Mouse (Mus musculus): Measurements from ENCODE around the gene Fam92b. TPM values are rescaled to one million over a fixed set of nuclear protein-coding genes. Genes with fewer than 3 reads are reported as not detected.

Fam92b gene
- polyA plus RNA-seq, 1 experiment from 2014 or later, result 2.1 TPM

GRCm38 (mm10) chr8:120133169-120133568 is 44.1 kb downstream of the Fam92b start:
- H3K4me3 ChIP-seq (ENCODE audit: low read depth, low read length), result no peak overlapping the region
- no peaks in the 10 kb centered on the region for H3K4me1 ChIP-seq (replicated peaks; ENCODE audit: control insufficient read depth, insufficient read depth, low read length)
- no peak overlapping the region for H3K9ac ChIP-seq (ENCODE audit: low read depth, low read length)
- H3K4me2 ChIP-seq (replicated peaks; ENCODE audit: low read depth, low read length), result no peak overlapping the region
- ATAC-seq (ENCODE audit: low FRiP score) (no peak), DNase-seq (ENCODE audit: low spot score) (no peak)
- 89% methylated on average over 7 of the region's 7 CpGs for WGBS
- H3K27me3 ChIP-seq (ENCODE audit: control insufficient read depth, insufficient read depth, low read length), result no peaks in the 10 kb centered on the region
- no peaks in the 10 kb centered on the region for H3K9me3 ChIP-seq (ENCODE audit: control insufficient read depth, low read length)
- no peak overlapping the region for H3K27ac ChIP-seq (ENCODE audit: low read depth, low read length)
- H3K36me3 ChIP-seq (ENCODE audit: control insufficient read depth, insufficient read depth, low read length), result no peaks in the 10 kb centered on the region

DNA sequence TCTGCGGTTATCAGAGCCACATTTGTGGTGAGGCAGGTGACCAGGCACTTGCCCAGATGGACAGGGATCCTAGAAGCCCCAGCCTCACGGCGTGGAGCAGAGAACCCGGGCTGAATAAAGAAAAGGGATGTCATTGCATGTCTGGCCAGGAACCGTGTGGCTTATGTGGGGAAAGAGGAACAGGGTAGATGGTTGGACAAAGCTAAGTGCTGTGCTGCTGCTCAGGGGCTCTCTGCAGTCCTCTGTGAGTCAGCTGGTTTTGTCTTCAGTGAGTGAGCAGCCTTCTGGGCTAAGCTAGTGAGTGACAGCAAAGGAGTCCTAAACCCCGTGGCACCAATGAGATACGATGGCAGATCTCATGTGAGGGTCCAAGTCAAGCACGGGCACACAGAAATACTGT is 46.1 kb downstream of the Fam92b start:
- Histone ChIP-seq H3K4me1 (replicated peaks; ENCODE audit: control insufficient read depth, insufficient read depth, low read length) (no peaks in the 10 kb centered on the region), H3K27me3 (ENCODE audit: control insufficient read depth, insufficient read depth, low read length) (no peaks in the 10 kb centered on the region), H3K9ac (ENCODE audit: low read depth, low read length) (no peak overlapping the region), H3K27ac (ENCODE audit: low read depth, low read length) (no peak overlapping the region), H3K4me3 (ENCODE audit: low read depth, low read length) (no peak overlapping the region), H3K9me3 (ENCODE audit: control insufficient read depth, low read length) (no peaks in the 10 kb centered on the region), H3K4me2 (replicated peaks; ENCODE audit: low read depth, low read length) (no peak overlapping the region), H3K36me3 (ENCODE audit: control insufficient read depth, insufficient read depth, low read length) (no peaks in the 10 kb centered on the region)
- WGBS, result 82% methylated on average over 8 of the region's 8 CpGs
- ATAC-seq (ENCODE audit: low FRiP score), result no peak
- no peak for DNase-seq (ENCODE audit: low spot score)

- ATAC-seq (ENCODE audit: low FRiP score), result no peak
- Histone ChIP-seq H3K4me2 (replicated peaks; ENCODE audit: low read depth, low read length) (no peak overlapping the region), H3K9ac (ENCODE audit: low read depth, low read length) (no peak overlapping the region), H3K27ac (ENCODE audit: low read depth, low read length) (no peak overlapping the region; the same call in 1 of the 2 replicates), H3K36me3 (ENCODE audit: control insufficient read depth, insufficient read depth, low read length) (no peaks in the 10 kb centered on the region), H3K4me3 (ENCODE audit: low read depth, low read length) (no peak overlapping the region), H3K9me3 (ENCODE audit: control insufficient read depth, low read length) (no peaks in the 10 kb centered on the region), H3K4me1 (replicated peaks; ENCODE audit: control insufficient read depth, insufficient read depth, low read length) (0 out of 2 replicates have a peak, but pooled peaks cover 5% of the 10 kb centered on the region), H3K27me3 (ENCODE audit: control insufficient read depth, insufficient read depth, low read length) (no peaks in the 10 kb centered on the region)
- no peak for DNase-seq (ENCODE audit: low spot score)
- WGBS, result 51% methylated on average over 4 of the region's 4 CpGs
Measured at GRCm38 (mm10) chr8:120129547-120129946, 47.7 kb downstream of the Fam92b start.

DNA sequence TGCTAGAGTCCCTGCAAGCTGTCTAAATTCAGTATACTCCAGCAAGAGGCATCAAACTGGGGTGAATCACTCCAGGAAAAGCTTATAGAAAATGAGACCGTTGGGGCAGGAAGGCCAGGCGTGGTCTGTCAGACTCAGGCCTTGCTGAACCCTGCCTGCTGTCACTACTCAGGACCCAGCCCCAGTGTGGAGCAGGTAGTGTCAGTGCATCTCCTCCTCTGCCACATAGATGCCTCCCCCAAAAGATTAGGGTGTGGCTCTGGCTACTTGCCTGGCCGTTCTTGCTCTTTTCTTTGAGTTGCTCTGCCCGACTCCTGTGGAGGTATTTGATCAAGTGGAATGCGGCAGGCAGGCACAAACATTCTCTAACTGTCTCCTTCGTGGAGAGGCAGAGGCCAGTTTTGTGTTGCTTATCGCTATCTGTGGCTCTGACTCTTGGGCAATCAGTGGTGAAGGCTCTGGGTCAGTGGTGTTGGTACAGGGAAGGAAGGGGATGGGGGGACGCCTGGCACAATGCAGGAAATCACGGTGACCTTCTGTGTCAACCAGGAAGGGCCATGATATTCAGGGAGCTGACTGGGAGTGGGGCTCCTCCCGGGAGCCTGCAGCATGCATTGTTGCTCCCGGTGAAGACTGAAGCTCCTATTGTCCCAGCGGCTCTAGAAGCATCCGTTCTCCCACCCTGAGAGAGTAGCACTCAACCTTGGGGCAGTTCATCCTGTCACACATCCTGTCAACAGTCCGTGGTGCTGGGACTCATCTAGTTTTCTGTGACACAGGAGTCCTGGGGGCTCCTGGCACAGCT is 50.7 kb downstream of the Fam92b start:
- H3K9me3 ChIP-seq (ENCODE audit: control insufficient read depth, low read length), result no peaks in the 10 kb centered on the region
- no peak overlapping the region for H3K27ac ChIP-seq (ENCODE audit: low read depth, low read length)
- 0 out of 2 replicates have a peak, but pooled peaks cover 5% of the 10 kb centered on the region for H3K4me1 ChIP-seq (replicated peaks; ENCODE audit: control insufficient read depth, insufficient read depth, low read length)
- H3K4me2 ChIP-seq (replicated peaks; ENCODE audit: low read depth, low read length), result no peak overlapping the region
- no peak overlapping the region for H3K9ac ChIP-seq (ENCODE audit: low read depth, low read length)
- no peak overlapping the region for H3K4me3 ChIP-seq (ENCODE audit: low read depth, low read length)
- ATAC-seq (ENCODE audit: low FRiP score), result no peak
- no peaks in the 10 kb centered on the region for H3K27me3 ChIP-seq (ENCODE audit: control insufficient read depth, insufficient read depth, low read length)
- 28% methylated on average over 14 of the region's 14 CpGs for WGBS
- H3K36me3 ChIP-seq (ENCODE audit: control insufficient read depth, insufficient read depth, low read length), result no peaks in the 10 kb centered on the region
- no peak for DNase-seq (ENCODE audit: low spot score)

DNA sequence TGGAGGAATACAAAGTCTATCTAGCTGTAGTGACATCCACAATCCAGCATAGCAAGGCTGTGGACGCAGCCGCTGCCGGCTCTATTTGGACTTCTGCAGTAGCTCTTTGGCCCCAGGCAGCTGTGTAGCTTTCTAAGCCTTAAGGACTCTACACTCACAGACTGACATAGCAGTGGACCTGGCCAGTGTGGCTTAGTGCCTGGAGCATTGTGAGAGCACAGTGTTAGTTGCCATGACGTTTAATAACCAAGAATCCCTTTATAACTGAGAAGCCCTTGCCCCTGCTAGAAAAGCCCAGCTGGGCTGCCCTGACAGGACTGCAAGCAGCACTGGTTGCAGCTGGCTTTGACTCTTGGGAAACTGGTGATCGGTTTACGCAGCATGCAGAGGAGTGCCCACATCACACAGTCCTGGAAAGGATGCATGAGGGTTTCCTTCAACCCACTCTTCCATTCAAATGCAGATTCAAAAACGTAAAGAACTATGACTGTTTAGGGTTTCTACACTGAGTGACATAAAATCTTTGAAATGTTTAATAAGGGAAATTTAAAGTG is 52.4 kb downstream of the Fam92b start:
- DNase-seq (ENCODE audit: low spot score), result peak; percentile 31
- Histone ChIP-seq H3K27me3 (ENCODE audit: control insufficient read depth, insufficient read depth, low read length) (no peaks in the 10 kb centered on the region), H3K9me3 (ENCODE audit: control insufficient read depth, low read length) (no peaks in the 10 kb centered on the region), H3K4me2 (replicated peaks; ENCODE audit: low read depth, low read length) (no peak overlapping the region), H3K9ac (ENCODE audit: low read depth, low read length) (0 out of 2 replicates have a peak overlapping the region, but pooled peaks have one; percentile 11), H3K4me3 (ENCODE audit: low read depth, low read length) (no peak overlapping the region), H3K27ac (ENCODE audit: low read depth, low read length) (0 out of 2 replicates have a peak overlapping the region, but pooled peaks have one; percentile 36), H3K4me1 (replicated peaks; ENCODE audit: control insufficient read depth, insufficient read depth, low read length) (0 out of 2 replicates have a peak, but pooled peaks cover 5% of the 10 kb centered on the region), H3K36me3 (ENCODE audit: control insufficient read depth, insufficient read depth, low read length) (no peaks in the 10 kb centered on the region)
- no peak for ATAC-seq (ENCODE audit: low FRiP score)
- WGBS, result 49% methylated on average over 7 of the region's 7 CpGs

DNA sequence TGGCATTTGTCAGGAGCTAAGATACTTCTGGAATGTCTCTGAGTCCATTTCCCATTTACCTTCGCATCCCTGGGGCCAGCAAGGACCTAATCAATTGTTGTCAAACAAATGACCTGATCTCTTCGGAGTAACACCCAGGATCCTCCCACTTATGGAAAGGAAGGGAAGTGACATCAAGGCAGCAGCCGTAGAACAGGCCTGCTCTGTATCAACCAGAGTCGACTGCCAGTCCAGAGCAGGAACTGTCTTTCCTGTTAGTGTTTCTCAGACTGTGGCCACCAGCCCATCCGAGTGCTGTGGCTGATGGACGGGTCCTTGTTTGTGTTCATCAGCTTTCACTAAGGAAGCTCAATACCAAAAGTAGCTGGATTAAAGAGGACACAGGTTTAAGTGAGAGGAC is 53.0 kb downstream of the Fam92b start:
- Histone ChIP-seq H3K27me3 (ENCODE audit: control insufficient read depth, insufficient read depth, low read length) (no peaks in the 10 kb centered on the region), H3K9me3 (ENCODE audit: control insufficient read depth, low read length) (no peaks in the 10 kb centered on the region), H3K36me3 (ENCODE audit: control insufficient read depth, insufficient read depth, low read length) (no peaks in the 10 kb centered on the region), H3K27ac (ENCODE audit: low read depth, low read length) (no peak overlapping the region), H3K9ac (ENCODE audit: low read depth, low read length) (no peak overlapping the region), H3K4me2 (replicated peaks; ENCODE audit: low read depth, low read length) (no peak overlapping the region), H3K4me3 (ENCODE audit: low read depth, low read length) (no peak overlapping the region), H3K4me1 (replicated peaks; ENCODE audit: control insufficient read depth, insufficient read depth, low read length) (0 out of 2 replicates have a peak, but pooled peaks cover 5% of the 10 kb centered on the region)
- ATAC-seq (ENCODE audit: low FRiP score), result no peak
- DNase-seq (ENCODE audit: low spot score), result no peak
- 56% methylated on average over 6 of the region's 6 CpGs for WGBS

DNA sequence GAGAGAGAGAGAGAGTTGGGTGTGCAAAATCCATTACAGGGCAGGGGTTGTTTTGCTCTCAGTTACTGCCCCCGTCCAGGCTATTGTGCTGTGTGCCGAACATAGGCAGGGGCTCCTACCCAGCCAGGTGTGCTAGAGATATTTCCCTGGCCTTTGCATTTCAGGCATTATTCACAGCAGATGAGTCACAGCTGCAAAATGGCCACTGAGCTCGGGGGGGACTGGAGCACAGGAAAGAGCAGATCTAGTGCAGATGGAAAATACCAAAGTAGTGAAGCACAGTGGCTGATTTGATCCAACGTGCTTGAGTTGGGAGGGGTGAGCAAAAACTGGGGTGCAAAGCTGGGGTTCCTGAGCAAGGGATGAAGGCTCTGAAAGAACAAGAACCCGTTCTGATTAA is 56.3 kb downstream of the Fam92b start:
- H3K4me3 ChIP-seq (ENCODE audit: low read depth, low read length), result no peak overlapping the region
- 72% methylated on average over 5 of the region's 5 CpGs for WGBS

DNA sequence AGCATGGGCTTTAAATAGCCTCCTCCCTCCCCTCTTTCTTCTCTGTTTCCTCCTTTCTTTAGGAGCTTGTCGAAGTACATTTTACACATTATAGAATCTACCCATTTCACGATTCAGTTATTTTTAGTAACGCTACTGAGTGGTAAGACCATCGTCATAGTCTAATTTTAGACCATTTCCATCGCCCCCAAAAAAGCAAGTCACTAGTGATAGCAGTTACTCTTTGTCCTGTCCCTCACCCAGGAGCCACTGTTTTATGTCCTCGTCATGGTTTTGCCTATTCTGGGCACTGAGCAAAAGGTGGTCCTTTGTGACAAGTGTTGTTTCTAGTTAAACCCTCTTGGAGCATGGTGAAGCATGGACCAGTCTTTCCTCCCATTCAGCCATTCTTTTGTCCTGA is 57.3 kb downstream of the Fam92b start:
- 79% methylated on average over 6 of the region's 6 CpGs for WGBS
- DNase-seq (ENCODE audit: low spot score) (no peak), ATAC-seq (ENCODE audit: low FRiP score) (no peak)
- 0 out of 2 replicates have a peak, but pooled peaks cover 3% of the 10 kb centered on the region for H3K4me1 ChIP-seq (replicated peaks; ENCODE audit: control insufficient read depth, insufficient read depth, low read length)
- H3K4me2 ChIP-seq (replicated peaks; ENCODE audit: low read depth, low read length), result no peak overlapping the region
- H3K27ac ChIP-seq (ENCODE audit: low read depth, low read length), result no peak overlapping the region
- no peak overlapping the region for H3K9ac ChIP-seq (ENCODE audit: low read depth, low read length)
- H3K27me3 ChIP-seq (ENCODE audit: control insufficient read depth, insufficient read depth, low read length), result peaks cover 13% of the 10 kb centered on the region
- H3K4me3 ChIP-seq (ENCODE audit: low read depth, low read length), result no peak overlapping the region
- H3K36me3 ChIP-seq (ENCODE audit: control insufficient read depth, insufficient read depth, low read length), result no peaks in the 10 kb centered on the region
- H3K9me3 ChIP-seq (ENCODE audit: control insufficient read depth, low read length), result no peaks in the 10 kb centered on the region

More for the DNA sequence above, 56.3 kb downstream of the Fam92b start:
- no peak overlapping the region for H3K27ac ChIP-seq (ENCODE audit: low read depth, low read length)
- H3K27me3 ChIP-seq (ENCODE audit: control insufficient read depth, insufficient read depth, low read length), result peaks cover 4% of the 10 kb centered on the region
- no peak for DNase-seq (ENCODE audit: low spot score)
- no peak overlapping the region for H3K9ac ChIP-seq (ENCODE audit: low read depth, low read length)
- H3K9me3 ChIP-seq (ENCODE audit: control insufficient read depth, low read length), result no peaks in the 10 kb centered on the region
- no peak overlapping the region for H3K4me2 ChIP-seq (replicated peaks; ENCODE audit: low read depth, low read length)
- no peaks in the 10 kb centered on the region for H3K36me3 ChIP-seq (ENCODE audit: control insufficient read depth, insufficient read depth, low read length)
- 0 out of 2 replicates have a peak, but pooled peaks cover 5% of the 10 kb centered on the region for H3K4me1 ChIP-seq (replicated peaks; ENCODE audit: control insufficient read depth, insufficient read depth, low read length)
- ATAC-seq (ENCODE audit: low FRiP score), result no peak

- ATAC-seq (ENCODE audit: low FRiP score) (no peak), DNase-seq (ENCODE audit: low spot score) (no peak)
- Histone ChIP-seq H3K4me2 (replicated peaks; ENCODE audit: low read depth, low read length) (no peak overlapping the region), H3K4me3 (ENCODE audit: low read depth, low read length) (no peak overlapping the region), H3K27ac (ENCODE audit: low read depth, low read length) (no peak overlapping the region), H3K36me3 (ENCODE audit: control insufficient read depth, insufficient read depth, low read length) (no peaks in the 10 kb centered on the region), H3K9me3 (ENCODE audit: control insufficient read depth, low read length) (no peaks in the 10 kb centered on the region), H3K4me1 (replicated peaks; ENCODE audit: control insufficient read depth, insufficient read depth, low read length) (no peaks in the 10 kb centered on the region), H3K27me3 (ENCODE audit: control insufficient read depth, insufficient read depth, low read length) (peaks cover 18% of the 10 kb centered on the region), H3K9ac (ENCODE audit: low read depth, low read length) (no peak overlapping the region)
- WGBS, result 78% methylated on average over 3 of the region's 3 CpGs
Measured at GRCm38 (mm10) chr8:120119429-120119828, 57.8 kb downstream of the Fam92b start.
